16 mouse cellular contexts compared by ENCODE assay signal in the genomic region with DNA sequence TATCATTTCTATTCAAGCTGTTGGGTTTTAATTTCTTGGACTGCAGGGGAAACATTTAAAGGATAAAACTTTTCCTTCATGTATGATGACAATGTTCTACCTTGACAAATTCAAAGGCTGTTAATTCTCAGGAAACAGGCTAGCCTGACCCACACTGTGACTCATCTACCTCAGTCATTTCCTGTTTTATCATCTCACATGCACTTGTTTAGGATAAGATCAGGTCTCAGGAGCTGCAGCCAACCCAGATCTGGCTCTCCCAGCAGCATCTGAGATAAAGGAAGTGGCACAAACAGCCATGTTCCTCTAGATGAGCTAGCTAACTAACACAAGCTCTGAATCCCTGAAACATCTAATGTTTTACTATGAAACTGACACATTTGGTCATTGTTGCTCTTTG.
"Had no signal": no experiment of that assay in that cellular context is flagged by ENCODE, and none has a peak within 500 bp of the region (broad histone marks: within the 10 kb centered on the region; RNA-seq: fewer than 3 reads in every experiment).

No protein-coding gene starts in this region.

- H3K4me3 ChIP-seq: neural tube, embryonic 13.5 days; neural tube, embryonic 15.5 days; stomach, embryonic 15.5 days had no signal

- H3K9ac ChIP-seq: neural tube, embryonic 13.5 days; neural tube, embryonic 15.5 days; stomach, embryonic 15.5 days had no signal

- DNase-seq: retina, postnatal 1 day; right cerebral cortex, adult 18-20 months; right cerebral cortex, postnatal 14 days; right cerebral cortex, postnatal 25 days; right cerebral cortex, postnatal 4 days; spleen, adult 18-20 months; thymus, adult 18-20 months; thymus, adult 2 months; thymus, postnatal 14 days; thymus, postnatal 25 days; thymus, postnatal 36 days; thymus, postnatal 4 days had no signal

- H3K4me1 ChIP-seq: neural tube, embryonic 13.5 days; neural tube, embryonic 15.5 days; stomach, embryonic 15.5 days had no signal

- H3K36me3 ChIP-seq: neural tube, embryonic 13.5 days; neural tube, embryonic 15.5 days; stomach, embryonic 15.5 days had no signal

- H3K27ac ChIP-seq: neural tube, embryonic 13.5 days; neural tube, embryonic 15.5 days; stomach, embryonic 15.5 days; stomach, postnatal 0 days had no signal

- H3K27me3 ChIP-seq: neural tube, embryonic 13.5 days; neural tube, embryonic 15.5 days; stomach, embryonic 15.5 days had no signal

- H3K9me3 ChIP-seq: neural tube, embryonic 13.5 days; neural tube, embryonic 15.5 days; stomach, embryonic 15.5 days had no signal
